Mouse (Mus musculus): Measurements from ENCODE around the gene Krt25. TPM values are rescaled to one million over a fixed set of nuclear protein-coding genes. Genes with fewer than 3 reads are reported as not detected.

Krt25 gene
- polyA plus RNA-seq, 1 experiment from 2014 or later: not detected

DNA sequence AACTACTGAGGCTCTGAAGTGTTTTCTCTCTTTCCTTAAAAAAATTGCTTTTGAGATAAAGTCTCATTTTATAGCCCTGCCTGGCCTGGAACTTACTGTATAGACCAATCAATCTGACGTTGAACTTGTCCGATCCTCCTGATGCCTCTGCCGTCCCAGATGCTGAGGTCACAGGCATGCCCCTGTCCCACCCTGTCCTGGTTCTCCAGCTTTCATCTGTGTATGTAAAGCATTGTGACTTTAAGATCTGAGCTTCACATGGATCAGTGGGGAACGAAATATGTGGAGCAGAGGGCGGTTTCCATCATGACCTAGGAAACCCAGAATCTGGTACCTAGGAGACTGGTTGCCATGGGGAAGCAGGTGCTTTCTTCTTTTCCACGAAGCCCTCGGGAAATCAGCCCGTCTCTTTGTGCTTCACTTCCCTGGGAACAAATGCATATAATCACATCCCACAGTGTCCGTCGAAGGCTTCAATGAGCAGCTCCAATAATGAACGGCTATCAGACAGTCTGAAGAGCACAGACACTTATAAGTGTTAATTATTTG, 16.6 kb upstream of the Krt25 start:
- no peak for ATAC-seq (ENCODE audit: insufficient number of reproducible peaks, insufficient read depth, low FRiP score, low read depth)
- H3K27ac ChIP-seq (replicated peaks in 1 of 2; ENCODE audit: control insufficient read depth in 1 of 2, insufficient read depth in 1 of 2, low read depth in 2 of 2, low read length in 2 of 2): no peak overlapping the region
- H3K4me1 ChIP-seq (ENCODE audit: control insufficient read depth in 2 of 2, insufficient read depth in 2 of 2, low read length in 2 of 2): no peaks in the 10 kb centered on the region
- no peaks in the 10 kb centered on the region for H3K27me3 ChIP-seq (ENCODE audit: control insufficient read depth, insufficient read depth, low read length)
- no peak overlapping the region for H3K4me2 ChIP-seq (ENCODE audit: low read length)
- no peak overlapping the region for H3K4me3 ChIP-seq (ENCODE audit: control insufficient read depth in 1 of 2, insufficient read depth in 1 of 2, low read depth in 1 of 2, low read length in 2 of 2)
- WGBS: 82% methylated on average over 11 of the region's 11 CpGs
- H3K9me3 ChIP-seq (ENCODE audit: control insufficient read depth, low read length): no peaks in the 10 kb centered on the region
- no peaks in the 10 kb centered on the region for H3K36me3 ChIP-seq (ENCODE audit: control insufficient read depth, insufficient read depth, low read length)
- no peak overlapping the region for H3K9ac ChIP-seq (ENCODE audit: low read length)

DNA sequence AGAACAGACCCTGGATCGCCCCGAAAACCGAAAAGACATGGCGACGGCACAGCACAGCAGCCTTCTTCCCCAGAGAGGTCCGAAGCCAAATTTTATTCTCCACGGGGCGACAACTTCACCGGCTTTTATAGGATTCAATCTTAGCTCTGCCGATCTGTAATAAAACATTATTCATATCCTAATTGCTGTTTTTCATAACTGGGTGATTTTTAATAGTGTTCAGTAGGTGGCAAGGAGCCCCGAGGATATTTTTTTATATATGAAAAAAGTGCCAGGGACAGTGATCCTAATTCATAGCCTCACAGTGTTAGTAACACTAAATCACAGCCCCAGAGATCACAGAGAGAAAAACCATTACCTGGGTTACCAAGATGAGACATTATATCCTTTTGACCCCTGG, 15.1 kb upstream of the Krt25 start, which contains the start of gene Krt26:
Gene Krt26, minus strand, starts transcription at position 101 of the 400 bp plus-strand sequence.
- Histone ChIP-seq H3K9ac (ENCODE audit: low read length) (no peak within 1 kb of the TSS), H3K4me2 (ENCODE audit: low read length) (no peak within 1 kb of the TSS), H3K27me3 (ENCODE audit: control insufficient read depth, insufficient read depth, low read length) (no peaks in the 10 kb centered on the region), H3K27ac (replicated peaks in 1 of 2; ENCODE audit: control insufficient read depth in 1 of 2, insufficient read depth in 1 of 2, low read depth in 2 of 2, low read length in 2 of 2) (no peak within 1 kb of the TSS), H3K9me3 (ENCODE audit: control insufficient read depth, low read length) (no peaks in the 10 kb centered on the region), H3K4me1 (ENCODE audit: control insufficient read depth in 2 of 2, insufficient read depth in 2 of 2, low read length in 2 of 2) (no peaks in the 10 kb centered on the region), H3K36me3 (ENCODE audit: control insufficient read depth, insufficient read depth, low read length) (no peaks in the 10 kb centered on the region), H3K4me3 (ENCODE audit: control insufficient read depth in 1 of 2, insufficient read depth in 1 of 2, low read depth in 1 of 2, low read length in 2 of 2) (no peak within 1 kb of the TSS)
- 88% methylated on average over 11 of the region's 11 CpGs for WGBS
- ATAC-seq (ENCODE audit: insufficient number of reproducible peaks, insufficient read depth, low FRiP score, low read depth): no peak

DNA sequence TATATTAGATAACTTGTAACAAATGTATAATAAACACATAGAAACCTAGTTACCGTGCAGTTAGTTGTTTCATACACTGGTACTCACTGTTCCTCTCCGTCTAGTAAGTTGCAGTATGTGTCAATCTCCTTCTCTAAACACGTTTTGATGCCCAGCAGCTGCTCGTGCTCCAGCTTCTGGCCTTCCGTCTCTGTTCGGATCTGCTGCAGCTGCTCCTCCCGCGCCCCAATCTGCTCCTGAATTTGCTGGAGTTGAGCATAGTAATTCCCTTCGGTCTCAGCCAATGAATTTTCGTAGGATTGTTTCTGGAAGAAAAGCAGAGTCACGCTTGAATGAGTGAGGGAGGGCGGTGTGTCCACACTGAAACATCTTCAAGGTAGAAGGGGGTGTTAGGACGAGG, 10.7 kb upstream of the Krt25 start:
- no peaks in the 10 kb centered on the region for H3K27me3 ChIP-seq (ENCODE audit: control insufficient read depth, insufficient read depth, low read length)
- no peak overlapping the region for H3K27ac ChIP-seq (replicated peaks in 1 of 2; ENCODE audit: control insufficient read depth in 1 of 2, insufficient read depth in 1 of 2, low read depth in 2 of 2, low read length in 2 of 2)
- no peak for ATAC-seq (ENCODE audit: insufficient number of reproducible peaks, insufficient read depth, low FRiP score, low read depth)
- H3K4me2 ChIP-seq (ENCODE audit: low read length): no peak overlapping the region
- H3K36me3 ChIP-seq (ENCODE audit: control insufficient read depth, insufficient read depth, low read length): no peaks in the 10 kb centered on the region
- H3K4me3 ChIP-seq (ENCODE audit: control insufficient read depth in 1 of 2, insufficient read depth in 1 of 2, low read depth in 1 of 2, low read length in 2 of 2): no peak overlapping the region
- WGBS: 74% methylated on average over 13 of the region's 13 CpGs
- no peak overlapping the region for H3K9ac ChIP-seq (ENCODE audit: low read length)
- H3K9me3 ChIP-seq (ENCODE audit: control insufficient read depth, low read length): no peaks in the 10 kb centered on the region
- no peaks in the 10 kb centered on the region for H3K4me1 ChIP-seq (ENCODE audit: control insufficient read depth in 2 of 2, insufficient read depth in 2 of 2, low read length in 2 of 2)

DNA sequence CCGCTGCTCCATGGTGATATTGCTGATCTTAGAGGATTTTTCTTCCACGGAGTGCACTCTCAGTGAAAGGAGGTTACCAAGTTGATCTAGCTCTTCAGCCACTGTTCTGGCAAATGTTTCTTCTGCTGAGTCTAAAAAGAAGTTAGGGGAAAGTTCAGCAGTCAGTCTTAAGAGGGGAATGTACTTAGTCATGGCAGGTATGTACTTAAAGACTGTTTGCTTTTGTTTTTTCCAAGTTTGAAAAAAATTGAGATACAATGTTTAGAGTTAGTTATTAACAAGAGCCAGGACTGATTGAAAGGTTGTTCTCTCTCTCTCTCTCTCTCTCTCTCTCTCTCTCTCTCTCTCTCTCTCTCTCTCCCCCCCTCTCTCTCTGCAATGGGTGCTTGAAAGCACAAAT, 6.9 kb upstream of the Krt25 start:
- 63% methylated on average over 2 of the region's 2 CpGs for WGBS
- Histone ChIP-seq H3K4me1 (ENCODE audit: control insufficient read depth in 2 of 2, insufficient read depth in 2 of 2, low read length in 2 of 2) (no peaks in the 10 kb centered on the region), H3K4me2 (ENCODE audit: low read length) (no peak overlapping the region), H3K9ac (ENCODE audit: low read length) (no peak overlapping the region), H3K36me3 (ENCODE audit: control insufficient read depth, insufficient read depth, low read length) (no peaks in the 10 kb centered on the region), H3K27ac (replicated peaks in 1 of 2; ENCODE audit: control insufficient read depth in 1 of 2, insufficient read depth in 1 of 2, low read depth in 2 of 2, low read length in 2 of 2) (no peak overlapping the region), H3K4me3 (ENCODE audit: control insufficient read depth in 1 of 2, insufficient read depth in 1 of 2, low read depth in 1 of 2, low read length in 2 of 2) (no peak overlapping the region), H3K27me3 (ENCODE audit: control insufficient read depth, insufficient read depth, low read length) (no peaks in the 10 kb centered on the region), H3K9me3 (ENCODE audit: control insufficient read depth, low read length) (no peaks in the 10 kb centered on the region)
- no peak for ATAC-seq (ENCODE audit: insufficient number of reproducible peaks, insufficient read depth, low FRiP score, low read depth)

DNA sequence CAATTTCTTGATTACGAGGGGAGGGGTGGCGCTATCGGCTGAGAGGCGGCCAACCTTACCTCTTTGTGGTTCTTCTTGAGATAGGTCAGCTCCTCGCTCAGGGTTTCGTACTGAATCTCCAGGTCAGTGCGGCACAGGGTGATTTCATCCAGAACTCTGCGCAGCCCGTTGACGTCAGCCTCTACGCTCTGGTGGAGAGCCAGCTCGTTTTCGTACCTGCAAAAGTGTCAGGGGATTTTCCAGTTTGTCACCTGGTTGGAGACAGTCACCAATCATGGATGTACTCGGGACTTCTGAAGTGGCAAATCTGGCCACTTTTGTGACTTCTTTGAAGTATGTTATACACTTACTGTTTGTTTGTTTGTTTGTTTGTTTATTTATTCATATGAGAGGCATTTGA, 1.7 kb downstream of the Krt25 start:
- Histone ChIP-seq H3K4me1 (ENCODE audit: control insufficient read depth in 2 of 2, insufficient read depth in 2 of 2, low read length in 2 of 2) (peaks cover 0 to 3% of the 10 kb centered on the region in 2 experiments; a peak in 1 of 4 replicates), H3K36me3 (ENCODE audit: control insufficient read depth, insufficient read depth, low read length) (no peaks in the 10 kb centered on the region), H3K4me2 (ENCODE audit: low read length) (no peak overlapping the region), H3K9ac (ENCODE audit: low read length) (no peak overlapping the region), H3K27ac (replicated peaks in 1 of 2; ENCODE audit: control insufficient read depth in 1 of 2, insufficient read depth in 1 of 2, low read depth in 2 of 2, low read length in 2 of 2) (no peak overlapping the region), H3K4me3 (ENCODE audit: control insufficient read depth in 1 of 2, insufficient read depth in 1 of 2, low read depth in 1 of 2, low read length in 2 of 2) (no peak overlapping the region), H3K9me3 (ENCODE audit: control insufficient read depth, low read length) (no peaks in the 10 kb centered on the region), H3K27me3 (ENCODE audit: control insufficient read depth, insufficient read depth, low read length) (no peaks in the 10 kb centered on the region)
- 82% methylated on average over 14 of the region's 14 CpGs for WGBS
- ATAC-seq (ENCODE audit: insufficient number of reproducible peaks, insufficient read depth, low FRiP score, low read depth): no peak

DNA sequence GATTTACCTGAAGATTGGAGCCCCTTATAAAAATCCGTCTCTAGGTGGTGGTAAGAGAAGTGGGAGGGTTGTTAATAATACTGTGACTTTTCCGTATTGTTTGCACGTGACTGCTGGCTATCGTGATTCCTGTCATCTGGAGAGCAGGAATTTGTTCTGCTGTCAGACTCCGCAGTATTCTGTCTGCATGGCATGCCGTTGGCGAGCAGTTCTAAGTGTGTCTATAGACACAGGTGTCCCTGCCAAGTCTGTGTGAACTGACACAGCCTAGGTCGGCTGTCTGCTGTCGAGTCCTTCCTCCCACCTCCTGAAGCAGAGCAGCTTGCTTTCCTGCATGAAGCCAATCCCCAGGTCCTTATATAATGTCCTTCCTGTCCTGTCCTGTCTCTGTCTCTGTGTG, 3.6 kb downstream of the Krt25 start:
- Histone ChIP-seq H3K4me2 (ENCODE audit: low read length) (peak overlapping the region; percentile 49), H3K9ac (ENCODE audit: low read length) (no peak overlapping the region), H3K27ac (replicated peaks in 1 of 2; ENCODE audit: control insufficient read depth in 1 of 2, insufficient read depth in 1 of 2, low read depth in 2 of 2, low read length in 2 of 2) (no peak overlapping the region), H3K36me3 (ENCODE audit: control insufficient read depth, insufficient read depth, low read length) (no peaks in the 10 kb centered on the region), H3K4me1 (ENCODE audit: control insufficient read depth in 2 of 2, insufficient read depth in 2 of 2, low read length in 2 of 2) (peaks cover 0 to 3% of the 10 kb centered on the region in 2 experiments; a peak in 1 of 4 replicates), H3K27me3 (ENCODE audit: control insufficient read depth, insufficient read depth, low read length) (no peaks in the 10 kb centered on the region), H3K9me3 (ENCODE audit: control insufficient read depth, low read length) (no peaks in the 10 kb centered on the region), H3K4me3 (ENCODE audit: control insufficient read depth in 1 of 2, insufficient read depth in 1 of 2, low read depth in 1 of 2, low read length in 2 of 2) (no peak overlapping the region)
- WGBS: 24% methylated on average over 9 of the region's 9 CpGs
- ATAC-seq (ENCODE audit: insufficient number of reproducible peaks, insufficient read depth, low FRiP score, low read depth): no peak

DNA sequence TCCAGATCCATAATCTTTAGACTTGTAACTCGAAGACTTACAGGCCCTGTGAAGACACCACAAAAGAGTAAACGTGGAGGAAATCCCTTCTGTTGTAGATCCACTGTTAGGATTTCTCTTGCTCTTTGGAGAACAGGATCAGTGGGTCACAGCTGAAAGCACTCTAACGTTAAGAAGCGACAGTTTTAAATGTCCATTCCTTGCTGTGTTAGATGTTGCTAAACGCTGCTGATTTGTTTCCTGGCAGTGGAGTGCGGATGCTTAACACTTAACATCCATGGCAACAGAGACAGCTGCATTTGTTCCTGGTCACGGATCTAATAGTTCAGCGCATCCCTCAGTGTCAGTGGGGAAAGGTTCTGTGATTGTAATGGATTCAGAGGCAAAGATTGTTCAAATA, 6.2 kb downstream of the Krt25 start:
- H3K9ac ChIP-seq (ENCODE audit: low read length): no peak overlapping the region
- peaks cover 0 to 3% of the 10 kb centered on the region in 2 experiments; a peak in 1 of 4 replicates for H3K4me1 ChIP-seq (ENCODE audit: control insufficient read depth in 2 of 2, insufficient read depth in 2 of 2, low read length in 2 of 2)
- no peak overlapping the region for H3K27ac ChIP-seq (replicated peaks in 1 of 2; ENCODE audit: control insufficient read depth in 1 of 2, insufficient read depth in 1 of 2, low read depth in 2 of 2, low read length in 2 of 2)
- ATAC-seq (ENCODE audit: insufficient number of reproducible peaks, insufficient read depth, low FRiP score, low read depth): no peak
- no peak overlapping the region for H3K4me3 ChIP-seq (ENCODE audit: control insufficient read depth in 1 of 2, insufficient read depth in 1 of 2, low read depth in 1 of 2, low read length in 2 of 2)
- no peaks in the 10 kb centered on the region for H3K27me3 ChIP-seq (ENCODE audit: control insufficient read depth, insufficient read depth, low read length)
- no peak overlapping the region for H3K4me2 ChIP-seq (ENCODE audit: low read length)
- WGBS: 64% methylated on average over 8 of the region's 8 CpGs
- H3K36me3 ChIP-seq (ENCODE audit: control insufficient read depth, insufficient read depth, low read length): no peaks in the 10 kb centered on the region
- no peaks in the 10 kb centered on the region for H3K9me3 ChIP-seq (ENCODE audit: control insufficient read depth, low read length)

DNA sequence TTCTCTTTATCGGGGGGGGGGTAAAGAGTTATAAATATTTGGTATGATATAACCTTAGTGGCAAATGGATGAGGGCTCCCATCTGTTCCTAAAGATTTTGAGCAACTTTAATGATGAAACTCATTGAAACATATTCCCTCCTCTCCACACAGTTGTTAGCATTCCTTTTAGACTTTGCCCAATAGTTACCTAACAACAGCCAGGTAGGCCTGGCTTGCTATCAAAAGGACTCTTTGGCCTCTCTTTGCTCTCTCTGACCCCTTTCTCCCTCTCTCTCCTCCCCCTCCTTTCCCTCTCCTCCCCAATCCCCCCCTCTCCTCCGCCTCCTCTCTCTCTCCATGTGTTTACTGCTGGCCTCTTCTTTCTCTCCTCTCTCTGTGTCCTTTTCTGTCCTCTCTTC, 8.2 kb downstream of the Krt25 start:
- H3K27me3 ChIP-seq (ENCODE audit: control insufficient read depth, insufficient read depth, low read length): no peaks in the 10 kb centered on the region
- no peak overlapping the region for H3K27ac ChIP-seq (replicated peaks in 1 of 2; ENCODE audit: control insufficient read depth in 1 of 2, insufficient read depth in 1 of 2, low read depth in 2 of 2, low read length in 2 of 2)
- H3K4me1 ChIP-seq (ENCODE audit: control insufficient read depth in 2 of 2, insufficient read depth in 2 of 2, low read length in 2 of 2): peaks cover 0 to 3% of the 10 kb centered on the region in 2 experiments; a peak in 1 of 4 replicates
- no peak overlapping the region for H3K4me2 ChIP-seq (ENCODE audit: low read length)
- no peak for ATAC-seq (ENCODE audit: insufficient number of reproducible peaks, insufficient read depth, low FRiP score, low read depth)
- no peak overlapping the region for H3K4me3 ChIP-seq (ENCODE audit: control insufficient read depth in 1 of 2, insufficient read depth in 1 of 2, low read depth in 1 of 2, low read length in 2 of 2)
- no peaks in the 10 kb centered on the region for H3K36me3 ChIP-seq (ENCODE audit: control insufficient read depth, insufficient read depth, low read length)
- H3K9me3 ChIP-seq (ENCODE audit: control insufficient read depth, low read length): no peaks in the 10 kb centered on the region
- WGBS: 81% methylated on average over 2 of the region's 2 CpGs
- no peak overlapping the region for H3K9ac ChIP-seq (ENCODE audit: low read length)

Data from heart, embryonic 14.5 days (tissue).